Mouse (Mus musculus): ENCODE measurements around the gene Bag1. TPM values are rescaled to one million over a fixed set of nuclear protein-coding genes. Genes with fewer than 3 reads are reported as not detected.
"Not testable (repeated sequence)": the region's sequence is repeated elsewhere in the genome, so short reads cannot be mapped to it uniquely, and the experiment has no call there.

Gene Bag1
- polyA plus RNA-seq, 1 experiment from 2014 or later: 207 TPM

GRCm38 (mm10) chr4:40969781-40970591 lies 21.9 kb upstream of the Bag1 start:
- Histone ChIP-seq H3K4me3 (peak overlapping the region; percentile 97), H3K27me3 (no peaks in the 10 kb centered on the region), H3K36me3 (ENCODE audit: poor library complexity, severe bottlenecking) (peaks cover 32% of the 10 kb centered on the region), H3K4me1 (peaks cover 21% of the 10 kb centered on the region), H3K4me2 (peak overlapping the region; percentile 84), H3K9me3 (replicated peaks) (no peaks in the 10 kb centered on the region), H3K9ac (peak overlapping the region; percentile 86), H3K27ac (peak overlapping the region; percentile 89)
- peak; percentile 52 for ATAC-seq
- 11% methylated on average over 10 of the region's 13 CpGs for WGBS

GRCm38 (mm10) chr4:40969161-40969560 lies 21.1 kb upstream of the Bag1 start:
- WGBS: 81% methylated on average over 4 of the region's 4 CpGs
- H3K4me1 ChIP-seq: peaks cover 21% of the 10 kb centered on the region
- no peak overlapping the region for H3K4me3 ChIP-seq
- peak overlapping the region; percentile 84; the same call in 1 of the 2 replicates for H3K4me2 ChIP-seq
- no peaks in the 10 kb centered on the region for H3K9me3 ChIP-seq (replicated peaks)
- no peaks in the 10 kb centered on the region for H3K27me3 ChIP-seq
- no peak overlapping the region for H3K9ac ChIP-seq
- H3K36me3 ChIP-seq (ENCODE audit: poor library complexity, severe bottlenecking): peaks cover 39% of the 10 kb centered on the region
- H3K27ac ChIP-seq: no peak overlapping the region
- no peak for ATAC-seq

- no peak overlapping the region for H3K4me2 ChIP-seq
- H3K9ac ChIP-seq: no peak overlapping the region
- ATAC-seq: no peak
- H3K27ac ChIP-seq: no peak overlapping the region
- H3K36me3 ChIP-seq (ENCODE audit: poor library complexity, severe bottlenecking): peaks cover 92% of the 10 kb centered on the region
- H3K4me3 ChIP-seq: no peak overlapping the region
- no peaks in the 10 kb centered on the region for H3K4me1 ChIP-seq
- no peaks in the 10 kb centered on the region for H3K9me3 ChIP-seq (replicated peaks)
- no peaks in the 10 kb centered on the region for H3K27me3 ChIP-seq
- WGBS: 96% methylated on average over 3 of the region's 3 CpGs
Measured at GRCm38 (mm10) chr4:40963536-40963935, 15.4 kb upstream of the Bag1 start.

- Histone ChIP-seq H3K4me3 (no peak overlapping the region), H3K36me3 (ENCODE audit: poor library complexity, severe bottlenecking) (peaks cover 87% of the 10 kb centered on the region), H3K4me2 (no peak overlapping the region), H3K9me3 (replicated peaks) (no peaks in the 10 kb centered on the region), H3K9ac (no peak overlapping the region), H3K4me1 (no peaks in the 10 kb centered on the region), H3K27ac (no peak overlapping the region), H3K27me3 (no peaks in the 10 kb centered on the region)
- no peak for ATAC-seq
- WGBS: 93% methylated on average over 6 of the region's 6 CpGs
Measured at GRCm38 (mm10) chr4:40955942-40956341, 7.8 kb upstream of the Bag1 start.

- H3K9me3 ChIP-seq (replicated peaks): no peaks in the 10 kb centered on the region
- ATAC-seq: no peak
- peaks cover 10% of the 10 kb centered on the region for H3K4me1 ChIP-seq
- H3K36me3 ChIP-seq (ENCODE audit: poor library complexity, severe bottlenecking): peaks cover 72% of the 10 kb centered on the region
- no peak overlapping the region for H3K27ac ChIP-seq
- no peaks in the 10 kb centered on the region for H3K27me3 ChIP-seq
- H3K4me3 ChIP-seq: no peak overlapping the region
- WGBS: 92% methylated on average over 1 of the region's 1 CpGs
- H3K4me2 ChIP-seq: no peak overlapping the region
- no peak overlapping the region for H3K9ac ChIP-seq
Measured at GRCm38 (mm10) chr4:40953521-40953920, 5.4 kb upstream of the Bag1 start.

- WGBS: under 1% methylated on average over 38 of the region's 40 CpGs
- H3K36me3 ChIP-seq (ENCODE audit: poor library complexity, severe bottlenecking): peaks cover 50% of the 10 kb centered on the region
- no peak for ATAC-seq
Measured at GRCm38 (mm10) chr4:40947565-40948159, 432 bp downstream of the Bag1 start.

GRCm38 (mm10) chr4:40946516-40947121 lies 1.5 kb downstream of the Bag1 start:
- WGBS: 88% methylated on average over 7 of the region's 7 CpGs
- H3K4me1 ChIP-seq: peaks cover 25% of the 10 kb centered on the region
- H3K9ac ChIP-seq: peak overlapping the region; percentile 87; the same call in 1 of the 2 replicates
- H3K9me3 ChIP-seq (replicated peaks): no peaks in the 10 kb centered on the region
- peak overlapping the region; percentile 88 for H3K4me2 ChIP-seq
- no peaks in the 10 kb centered on the region for H3K27me3 ChIP-seq
- ATAC-seq: no peak
- peak overlapping the region; percentile 86 for H3K4me3 ChIP-seq
- peaks cover 51% of the 10 kb centered on the region for H3K36me3 ChIP-seq (ENCODE audit: poor library complexity, severe bottlenecking)
- H3K27ac ChIP-seq: no peak overlapping the region

More at GRCm38 (mm10) chr4:40947565-40948159, 432 bp downstream of the Bag1 start:
- Histone ChIP-seq H3K9me3 (replicated peaks) (no peaks in the 10 kb centered on the region), H3K9ac (peak overlapping the region; percentile 87), H3K4me2 (peak overlapping the region; percentile 88), H3K4me1 (peaks cover 25% of the 10 kb centered on the region), H3K4me3 (peak overlapping the region; percentile 86), H3K27me3 (no peaks in the 10 kb centered on the region), H3K27ac (peak overlapping the region; percentile 78)

- WGBS: 96% methylated on average over 5 of the region's 5 CpGs
- peaks cover 72% of the 10 kb centered on the region for H3K36me3 ChIP-seq (ENCODE audit: poor library complexity, severe bottlenecking)
Measured at GRCm38 (mm10) chr4:40943651-40944050, 4.4 kb downstream of the Bag1 start.

GRCm38 (mm10) chr4:40938793-40939192 lies 9.3 kb downstream of the Bag1 start:
- Histone ChIP-seq H3K4me2 (no peak overlapping the region), H3K9ac (no peak overlapping the region), H3K27ac (no peak overlapping the region), H3K9me3 (replicated peaks) (0 out of 2 replicates have a peak, but pooled peaks cover 11% of the 10 kb centered on the region), H3K36me3 (ENCODE audit: poor library complexity, severe bottlenecking) (peaks cover 95% of the 10 kb centered on the region), H3K4me3 (no peak overlapping the region), H3K27me3 (no peaks in the 10 kb centered on the region), H3K4me1 (no peaks in the 10 kb centered on the region)
- no peak for ATAC-seq
- WGBS: 95% methylated on average over 5 of the region's 5 CpGs

More at GRCm38 (mm10) chr4:40943651-40944050, 4.4 kb downstream of the Bag1 start:
- Histone ChIP-seq H3K4me1 (peaks cover 16% of the 10 kb centered on the region), H3K4me2 (no peak overlapping the region), H3K9me3 (replicated peaks) (0 out of 2 replicates have a peak, but pooled peaks cover 11% of the 10 kb centered on the region), H3K27me3 (no peaks in the 10 kb centered on the region), H3K4me3 (no peak overlapping the region), H3K27ac (no peak overlapping the region), H3K9ac (no peak overlapping the region)
- no peak for ATAC-seq

- Histone ChIP-seq H3K9ac (no peak overlapping the region), H3K36me3 (ENCODE audit: poor library complexity, severe bottlenecking) (peaks cover 88% of the 10 kb centered on the region), H3K9me3 (replicated peaks) (0 out of 2 replicates have a peak, but pooled peaks cover 11% of the 10 kb centered on the region), H3K4me2 (no peak overlapping the region), H3K4me3 (no peak overlapping the region), H3K27ac (no peak overlapping the region), H3K4me1 (no peaks in the 10 kb centered on the region), H3K27me3 (no peaks in the 10 kb centered on the region)
- 90% methylated on average over 9 of the region's 9 CpGs for WGBS
- ATAC-seq: peak; percentile 13; the same call in 1 of the 2 replicates
Measured at GRCm38 (mm10) chr4:40936175-40936839, 11.8 kb downstream of the Bag1 start.

GRCm38 (mm10) chr4:40934369-40934768 lies 13.7 kb downstream of the Bag1 start:
- peaks cover 68% of the 10 kb centered on the region for H3K36me3 ChIP-seq (ENCODE audit: poor library complexity, severe bottlenecking)
- H3K27me3 ChIP-seq; H3K27ac ChIP-seq; H3K4me1 ChIP-seq; H3K9me3 ChIP-seq (replicated peaks); H3K4me2 ChIP-seq; ATAC-seq; H3K4me3 ChIP-seq; H3K9ac ChIP-seq: not testable (repeated sequence)
- WGBS: 91% methylated on average over 3 of the region's 3 CpGs

Measured in forebrain, embryonic 13.5 days (tissue).